Mouse (Mus musculus) bone marrow, adult 2 months (tissue): ENCODE data around the gene Tor2a.

Experiments used
- CTCF ChIP-seq: fragments of 200-500 bp; IDR thresholded peaks from 2 replicates; pipeline ENCODE4 v1.5.1; 2011; ENCODE audit warnings: low read length, control low read depth; ENCODE audit not compliant: control insufficient read depth, insufficient read depth
- POLR2A ChIP-seq: fragments of 200-500 bp; IDR thresholded peaks from 2 replicates; pipeline ENCODE4 v1.6.1; 2011; ENCODE audit warnings: low read depth, mild to moderate bottlenecking, control low read depth, low read length, borderline replicate concordance; ENCODE audit not compliant: control insufficient read depth

GRCm38 (mm10) chr2:32775359-32776074, 18.5 kb downstream of the Tor2a start, which contains the start of the genes Ttc16 and Ptrh1:
- TF ChIP-seq CTCF (no peak), POLR2A (peak; percentile 25; the same call in 1 of the 2 replicates)
